9 mouse cellular contexts compared by ENCODE assay signal in the genomic region with DNA sequence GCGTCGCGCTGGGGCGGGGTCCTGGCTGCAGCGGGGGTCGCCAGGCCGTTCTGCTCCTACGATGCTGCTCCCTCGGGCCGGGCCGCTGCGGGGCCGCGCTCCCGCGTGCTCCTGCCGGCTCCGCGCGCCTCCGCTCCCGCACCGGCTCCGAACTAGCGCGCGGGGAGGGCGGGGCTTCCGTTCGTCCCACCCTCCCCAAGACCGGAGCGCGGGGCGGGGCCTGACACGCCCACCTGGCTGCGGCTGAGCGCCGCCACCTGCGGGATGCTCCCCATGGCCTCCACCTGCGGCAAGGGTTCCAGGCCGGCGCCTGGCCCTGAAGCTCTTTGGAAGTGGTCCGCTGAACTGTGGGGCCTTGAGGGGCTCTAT. TPM values are rescaled to one million over a fixed set of nuclear protein-coding genes. Genes with fewer than 3 reads are reported as not detected.
DNase-seq lines count a peak whose midpoint lies in the region; ATAC-seq and TF ChIP-seq lines count a peak whose summit lies in the region.
"Had no signal": no experiment of that assay in that cellular context is flagged by ENCODE, and none has a peak within 500 bp of the region (broad histone marks: within the 10 kb centered on the region; RNA-seq: fewer than 3 reads in every experiment).

A gene (minus strand): TSS at position 157 of the 369 bp plus-strand sequence.

- H3K27ac ChIP-seq in cortical plate, adult 2 months (ENCODE audit: insufficient read depth, low read length): peak within 1 kb of the TSS; percentile 30
- H3K27ac ChIP-seq: macrophage had no signal

- H3K4me1 ChIP-seq in cortical plate, adult 2 months (ENCODE audit: control insufficient read depth, insufficient read depth, low read length): peaks cover 6% of the 10 kb centered on the region; the same call in 1 of the 2 replicates

- peak within 1 kb of the TSS; percentile 89 for H3K4me3 ChIP-seq in cortical plate, adult 2 months (ENCODE audit: insufficient read depth, low read length)

- ATAC-seq in inflammation-experienced regulatory T-cells, adult 6 months: peak; percentile 65
- ATAC-seq in megakaryocyte, adult 5-6 weeks (ENCODE audit: poor library complexity, severe bottlenecking): peak; percentile 38

- DNase-seq in adrenal gland, adult 8-10 months: peak; percentile 47
- DNase-seq in gastrocnemius, postnatal 14 days: peak; percentile 69
- peak; percentile 54 to 75 for DNase-seq in left cerebral cortex, adult 9 months (ENCODE audit: low spot score in 2 of 2)
- peak; percentile 66 for DNase-seq in skeletal muscle tissue, adult 2 months (ENCODE audit: low read depth, low spot score)
- DNase-seq in MN1 (ENCODE audit: low spot score): no peak

- intact Hi-C loops in gastrocnemius, postnatal 14 days (cut with DNase I; ENCODE audit: low total_unique reads): no loop called here

- TF ChIP-seq POLR2A in cortical plate, adult 2 months (IDR thresholded peaks at IDR 0.05; ENCODE audit: extremely low read depth, insufficient read depth, low read length): peak; percentile 44; the same call in 1 of the 2 replicates

- TF ChIP-seq CTCF in cortical plate, adult 2 months (IDR thresholded peaks at IDR 0.05; ENCODE audit: extremely low read depth, insufficient read depth, low read length): no peak

RNA-seq across cellular contexts. Expression of the gene that starts here (rescaled TPM):
- 1 to 10 TPM; 2.8 to 5.9 (median 5.0) TPM for total RNA-seq in adrenal gland, adult 8-10 months (2022)
- polyA plus RNA-seq in cortical plate, adult 2 months (2012; rRNA removed): 62.4 and 65.4 TPM in 2 replicates
- 10 to 100 TPM; 41.7 to 45.1 TPM for total RNA-seq in gastrocnemius, postnatal 14 days (2021)
- not detected for polyA plus RNA-seq in inflammation-experienced regulatory T-cells, adult 6 months (2017; shearing (Covaris generic))
- total RNA-seq in megakaryocyte, adult 5-6 weeks (2015): 0.66 and 1.6 TPM in 2 replicates
- total RNA-seq in megakaryocyte, adult 5-6 weeks (2017): 0.33 and 0.48 TPM in 2 replicates
- polyA plus RNA-seq: macrophage had no signal

Comparison
In these comparisons a context has a peak if more than half of its experiments do, and no peak if none do; other contexts are left out.
1. RNA of the gene that starts here (total RNA-seq): 41.7 to 45.1 TPM in gastrocnemius, postnatal 14 days; 2.8 to 5.9 TPM in adrenal gland, adult 8-10 months and 0.33 to 1.6 TPM in megakaryocyte, adult 5-6 weeks; every median in the first group is over 4 times any median in the second.
2. RNA of the gene that starts here (polyA plus RNA-seq): 62.4 to 65.4 TPM in cortical plate, adult 2 months; not detected in inflammation-experienced regulatory T-cells, adult 6 months; every median in the first group is over 10 times any median in the second.
3. Peak in ATAC-seq in inflammation-experienced regulatory T-cells, adult 6 months; RNA of the gene not detected or under 1 TPM.